Mouse (Mus musculus) macrophage (primary cell): ENCODE data around the gene Akr1b10. TPM values are rescaled to one million over a fixed set of nuclear protein-coding genes. Genes with fewer than 3 reads are reported as not detected.

Source experiments
- polyA plus RNA-seq: library from polyadenylated mRNA; stranded (reverse); fragments of 250-400 nt; gene quantifications from 3 replicates; pipeline ENCODE4 v1.2.4, GENCODE M21; 2018; ENCODE audit warnings: inconsistent platforms

The Akr1b10 gene
- polyA plus RNA-seq, 1 experiment from 2014 or later: 55.7 TPM

Other genes starting within 250 kb of the Akr1b10 start
- gene Slc35b4, start 207.1 kb upstream of the Akr1b10 start, polyA plus RNA-seq: 32.1 to 39.4 TPM (median 37.6 TPM) in 3 replicates
- 115 to 197 TPM (median 149 TPM) in 3 replicates for gene Akr1b3, start 66.7 kb upstream of the Akr1b10 start, polyA plus RNA-seq
- 17.3 to 79.9 TPM (median 28.5 TPM) in 3 replicates for gene Akr1b8, start 30.1 kb upstream of the Akr1b10 start, polyA plus RNA-seq
- gene Akr1b7, start 28.1 kb downstream of the Akr1b10 start, polyA plus RNA-seq: not detected in 3 replicates
- gene Bpgm, start 92.0 kb downstream of the Akr1b10 start, polyA plus RNA-seq: 7.3 to 9.9 TPM (median 8.1 TPM) in 3 replicates
- 0.71 to 4.8 TPM (median 1.5 TPM) in 3 replicates for gene Cald1, start 214.3 kb downstream of the Akr1b10 start, polyA plus RNA-seq